Mouse (Mus musculus) heart, postnatal 0 days (tissue): Measurements from ENCODE around the gene Tmprss4. TPM values are rescaled to one million over a fixed set of nuclear protein-coding genes. Genes with fewer than 3 reads are reported as not detected.

Experiments used
- ATAC-seq: fragments of 200-750 bp; cut with Nextera tagmentation; 2 replicates; pipeline ENCODE4 v1.8.0; 2017; ENCODE audit warnings: low read depth, moderate number of reproducible peaks, moderate library complexity; ENCODE audit not compliant: insufficient read depth
- DNase-seq: peaks from one replicate; pipeline ENCODE4 v3.0.0-alpha.2; 2016; ENCODE audit warnings: low spot score
- H3K27ac ChIP-seq: fragments of 300-500 bp; sonication (generic); 2 replicates; pipeline ENCODE4 v1.5.1; 2014; ENCODE audit warnings: low read depth, mild to moderate bottlenecking
- H3K27me3 ChIP-seq: fragments of 300-500 bp; sonication (generic); 2 replicates; pipeline ENCODE4 v1.6.1; 2014; ENCODE audit warnings: low read length, mixed read lengths; ENCODE audit not compliant: control insufficient read depth, insufficient read depth
- H3K36me3 ChIP-seq: fragments of 300-500 bp; sonication (generic); replicated peaks from 2 replicates; pipeline ENCODE4 v1.6.1; 2014; ENCODE audit warnings: low read length, mixed read lengths; ENCODE audit not compliant: control insufficient read depth, insufficient read depth
- H3K4me1 ChIP-seq: fragments of 300-500 bp; sonication (generic); 2 replicates; pipeline ENCODE4 v1.6.1; 2014; ENCODE audit warnings: antibody characterized with exemption; ENCODE audit not compliant: control insufficient read depth, insufficient read depth
- H3K4me2 ChIP-seq: fragments of 300-500 bp; sonication (generic); 2 replicates; pipeline ENCODE4 v1.6.1; 2014; ENCODE audit warnings: low read depth, mild to moderate bottlenecking, low read length, moderate library complexity
- H3K4me3 ChIP-seq: fragments of 300-500 bp; sonication (generic); 2 replicates; pipeline ENCODE4 v1.5.1; 2014; ENCODE audit warnings: low read depth, low read length
- H3K9ac ChIP-seq: fragments of 300-500 bp; sonication (generic); replicated peaks from 2 replicates; pipeline ENCODE4 v1.6.1; 2014; ENCODE audit warnings: low read depth, low read length, mixed read lengths
- H3K9me3 ChIP-seq: fragments of 300-500 bp; sonication (generic); replicated peaks from 2 replicates; pipeline ENCODE4 v1.6.1; 2016; ENCODE audit warnings: low read length; ENCODE audit not compliant: control insufficient read depth
- CTCF ChIP-seq: IDR thresholded peaks from 2 replicates; pipeline ENCODE4 v1.5.1; 2016; ENCODE audit warnings: antibody characterized with exemption, control low read depth, low read depth
- EP300 ChIP-seq: IDR thresholded peaks from 2 replicates; pipeline ENCODE4 v1.6.1; 2016; ENCODE audit warnings: antibody characterized with exemption, low read depth
- WGBS: fragments of 180-500 bp; shearing (Covaris S2); extraction: QIAGEN DNeasy Blood & Tissue Kit; methylation state at CpG from one replicate; pipeline ENCODE4 v1.1.7; 2014; 5-methylcytosine and 5-hydroxymethylcytosine counted together
- polyA plus RNA-seq: library from polyadenylated mRNA; unstranded; fragments of >200 nt; fragmentation: Nextera tagmentation; extraction: Ambion mirVana; gene quantifications from 2 replicates; pipeline ENCODE4 v1.2.1, GENCODE M21; 2015
- total RNA-seq: library from RNA; depleted of rRNA; stranded (reverse); fragments of >200 nt; gene quantifications from 2 replicates; pipeline ENCODE4 v1.2.3, GENCODE M21; 2014; ENCODE audit warnings: low replicate concordance

Gene Tmprss4
- total and polyA plus RNA-seq, 2 experiments from 2014 or later, result not detected

DNA sequence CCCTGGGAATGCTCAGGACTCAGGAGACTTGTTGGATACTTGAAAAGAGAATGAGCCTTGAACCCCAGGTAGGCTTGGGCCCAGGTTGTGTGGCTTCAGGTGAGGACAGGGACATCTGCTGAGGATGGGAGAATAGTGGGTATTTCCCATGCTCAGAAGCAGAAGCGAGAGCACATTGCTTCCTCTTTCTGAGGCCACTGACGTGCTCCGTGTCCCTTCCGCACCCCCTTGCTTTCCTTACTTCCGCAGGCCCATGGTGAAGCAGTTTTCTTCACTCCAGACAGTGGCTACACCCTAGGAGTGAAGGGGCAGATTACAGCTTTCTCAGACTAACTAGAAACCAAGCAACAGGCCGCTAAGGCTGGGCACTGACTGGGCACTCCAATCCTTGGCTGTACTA is 42.2 kb upstream of the Tmprss4 start:
- no peak for DNase-seq
- no peak overlapping the region for H3K4me2 ChIP-seq
- H3K36me3 ChIP-seq, result no peaks in the 10 kb centered on the region
- H3K4me1 ChIP-seq, result no peaks in the 10 kb centered on the region
- no peak; the same call in 1 of the 2 replicates for ATAC-seq
- 78% methylated on average over 6 of the region's 6 CpGs for WGBS
- H3K27ac ChIP-seq, result no peak overlapping the region; the same call in 1 of the 2 replicates
- no peak for TF ChIP-seq EP300
- no peak for TF ChIP-seq CTCF
- H3K4me3 ChIP-seq, result no peak overlapping the region
- H3K27me3 ChIP-seq, result no peaks in the 10 kb centered on the region
- no peak overlapping the region for H3K9ac ChIP-seq
- H3K9me3 ChIP-seq, result no peaks in the 10 kb centered on the region

- WGBS, result 44% methylated on average over 1 of the region's 1 CpGs
- Histone ChIP-seq H3K4me2 (no peak overlapping the region), H3K36me3 (no peaks in the 10 kb centered on the region), H3K9me3 (no peaks in the 10 kb centered on the region), H3K9ac (no peak overlapping the region), H3K27me3 (no peaks in the 10 kb centered on the region), H3K4me1 (no peaks in the 10 kb centered on the region), H3K4me3 (no peak overlapping the region), H3K27ac (no peak overlapping the region)
- TF ChIP-seq CTCF (no peak), EP300 (no peak)
- ATAC-seq (no peak), DNase-seq (no peak)
Measured at GRCm38 (mm10) chr9:45245432-45245831, 41.5 kb upstream of the Tmprss4 start.

GRCm38 (mm10) chr9:45241397-45241796 is 37.5 kb upstream of the Tmprss4 start:
- Histone ChIP-seq H3K36me3 (no peaks in the 10 kb centered on the region), H3K4me2 (no peak overlapping the region), H3K27me3 (no peaks in the 10 kb centered on the region), H3K27ac (no peak overlapping the region), H3K4me3 (no peak overlapping the region), H3K9ac (no peak overlapping the region), H3K9me3 (no peaks in the 10 kb centered on the region), H3K4me1 (no peaks in the 10 kb centered on the region)
- DNase-seq, result no peak
- TF ChIP-seq EP300 (no peak), CTCF (no peak)
- 77% methylated on average over 5 of the region's 5 CpGs for WGBS
- no peak for ATAC-seq

DNA sequence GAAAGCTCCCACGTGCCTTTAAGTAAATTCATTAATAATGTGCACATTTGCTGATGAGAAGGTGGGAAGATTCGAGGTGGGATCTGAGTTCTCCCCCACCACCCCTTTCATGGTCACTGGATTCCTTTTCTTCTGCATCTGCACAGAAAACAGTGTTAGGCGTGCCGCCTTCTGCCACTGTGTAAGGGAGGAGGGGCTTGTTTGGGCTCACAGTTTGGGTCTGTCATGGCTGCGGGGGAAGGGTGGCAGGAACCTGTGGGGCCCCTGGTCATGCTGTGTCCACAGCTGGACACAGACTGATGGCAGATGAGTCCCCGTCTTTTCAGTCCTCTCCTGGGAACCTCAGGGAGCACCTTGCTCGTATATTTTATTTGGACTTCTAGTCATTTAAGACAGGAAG is 32.9 kb upstream of the Tmprss4 start:
- no peak overlapping the region for H3K9ac ChIP-seq
- DNase-seq (no peak), ATAC-seq (no peak)
- H3K27me3 ChIP-seq, result no peaks in the 10 kb centered on the region
- no peaks in the 10 kb centered on the region for H3K36me3 ChIP-seq
- no peak overlapping the region for H3K27ac ChIP-seq
- TF ChIP-seq CTCF (no peak), EP300 (no peak)
- H3K4me3 ChIP-seq, result no peak overlapping the region
- H3K9me3 ChIP-seq, result no peaks in the 10 kb centered on the region
- H3K4me1 ChIP-seq, result no peaks in the 10 kb centered on the region
- H3K4me2 ChIP-seq, result no peak overlapping the region
- 54% methylated on average over 7 of the region's 7 CpGs for WGBS

GRCm38 (mm10) chr9:45235668-45236227 is 31.9 kb upstream of the Tmprss4 start:
- H3K36me3 ChIP-seq, result no peaks in the 10 kb centered on the region
- no peak overlapping the region for H3K9ac ChIP-seq
- DNase-seq (no peak), ATAC-seq (no peak)
- TF ChIP-seq CTCF (no peak), EP300 (no peak)
- 63% methylated on average over 6 of the region's 6 CpGs for WGBS
- no peaks in the 10 kb centered on the region for H3K4me1 ChIP-seq
- H3K4me2 ChIP-seq, result no peak overlapping the region
- H3K4me3 ChIP-seq, result no peak overlapping the region
- no peak overlapping the region for H3K27ac ChIP-seq
- no peaks in the 10 kb centered on the region for H3K9me3 ChIP-seq
- no peaks in the 10 kb centered on the region for H3K27me3 ChIP-seq

- Histone ChIP-seq H3K36me3 (no peaks in the 10 kb centered on the region), H3K4me3 (no peak overlapping the region), H3K27ac (no peak overlapping the region), H3K9me3 (no peaks in the 10 kb centered on the region), H3K4me1 (no peaks in the 10 kb centered on the region), H3K27me3 (no peaks in the 10 kb centered on the region), H3K4me2 (no peak overlapping the region), H3K9ac (no peak overlapping the region)
- TF ChIP-seq CTCF, result no peak
- TF ChIP-seq EP300, result no peak
- no peak for ATAC-seq
- 73% methylated on average over 8 of the region's 8 CpGs for WGBS
- DNase-seq, result no peak
Measured at GRCm38 (mm10) chr9:45229359-45229758, 25.5 kb upstream of the Tmprss4 start.
